Mouse (Mus musculus): ENCODE results near the gene Esp4. TPM values are rescaled to one million over a fixed set of nuclear protein-coding genes. Genes with fewer than 3 reads are reported as not detected.

Esp4 gene
- not detected for polyA plus RNA-seq (2014; fragmentation: Illumina TruSeq; extraction: RNeasy Lipid Tissue Mini Kit (QIAGEN cat#74804); ENCODE audit: low read depth, low replicate concordance)

GRCm38 (mm10) chr17:40598294-40598693 is at the start of gene Esp4:
Esp4 (plus strand) TSS chr17:40598594.

GRCm38 (mm10) chr17:40561207-40561606 is 37.2 kb upstream of the Esp4 start, which contains the start of gene Esp6:
Esp6 (plus strand) TSS chr17:40561507.

DNA sequence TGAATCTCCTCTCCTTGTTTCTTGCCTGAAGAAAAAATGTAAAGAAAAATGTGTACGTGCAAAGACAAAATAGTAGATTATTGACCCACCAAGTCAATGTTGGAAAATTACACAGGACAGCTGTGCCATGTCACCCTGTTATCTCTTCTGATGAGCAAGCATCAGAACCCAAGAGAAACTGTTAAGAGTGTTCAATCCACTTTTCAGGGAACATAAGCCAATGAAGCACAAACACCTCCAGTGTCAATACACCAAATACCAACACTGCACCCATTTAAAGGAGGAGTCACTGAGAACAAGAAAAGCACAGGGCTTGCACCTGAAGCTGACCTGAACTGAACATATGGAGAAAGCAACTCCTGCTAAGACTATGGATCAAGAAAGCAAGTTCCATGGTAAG is 33.4 kb downstream of the Esp4 start, which contains the start of gene Esp3:
Gene Esp3, plus strand, starts transcription at position 301 of the 400 bp plus-strand sequence.

Other genes with a start within 250 kb of the Esp4 start
- not detected for gene Esp8, start 78.6 kb upstream of the Esp4 start, polyA plus RNA-seq (2014; fragmentation: Illumina TruSeq; extraction: RNeasy Lipid Tissue Mini Kit (QIAGEN cat#74804); ENCODE audit: low read depth, low replicate concordance)
- not detected for gene Esp6, start 37.1 kb upstream of the Esp4 start, polyA plus RNA-seq (2014; fragmentation: Illumina TruSeq; extraction: RNeasy Lipid Tissue Mini Kit (QIAGEN cat#74804); ENCODE audit: low read depth, low replicate concordance)
- not detected for gene Esp3, start 33.5 kb downstream of the Esp4 start, polyA plus RNA-seq (2014; fragmentation: Illumina TruSeq; extraction: RNeasy Lipid Tissue Mini Kit (QIAGEN cat#74804); ENCODE audit: low read depth, low replicate concordance)
- gene Esp1, start 128.5 kb downstream of the Esp4 start, polyA plus RNA-seq (2014; fragmentation: Illumina TruSeq; extraction: RNeasy Lipid Tissue Mini Kit (QIAGEN cat#74804); ENCODE audit: low read depth, low replicate concordance) = not detected
- 2.1 TPM for gene Crisp2, start 208.4 kb downstream of the Esp4 start, polyA plus RNA-seq (2014; fragmentation: Illumina TruSeq; extraction: RNeasy Lipid Tissue Mini Kit (QIAGEN cat#74804); ENCODE audit: low read depth, low replicate concordance)
- not detected for gene Rhag, start 212.5 kb downstream of the Esp4 start, polyA plus RNA-seq (2014; fragmentation: Illumina TruSeq; extraction: RNeasy Lipid Tissue Mini Kit (QIAGEN cat#74804); ENCODE audit: low read depth, low replicate concordance)